Mouse (Mus musculus) brain, embryonic 14.5 days (tissue): ENCODE measurements around the gene Aff3.

Experiments
- CTCF ChIP-seq: fragments of 200-500 bp; IDR thresholded peaks from 2 replicates; pipeline ENCODE4 v1.5.1; 2012; ENCODE audit warnings: inconsistent platforms, mild to moderate bottlenecking, moderate library complexity, borderline replicate concordance; ENCODE audit not compliant: insufficient read depth, insufficient read length; ENCODE audit errors: extremely low read depth
- POLR2A ChIP-seq: fragments of 200-500 bp; IDR thresholded peaks from 2 replicates; pipeline ENCODE4 v1.6.1; 2012; ENCODE audit warnings: mild to moderate bottlenecking, inconsistent platforms, borderline replicate concordance; ENCODE audit not compliant: poor library complexity, insufficient read depth, insufficient read length, severe bottlenecking; ENCODE audit errors: extremely low read depth

DNA sequence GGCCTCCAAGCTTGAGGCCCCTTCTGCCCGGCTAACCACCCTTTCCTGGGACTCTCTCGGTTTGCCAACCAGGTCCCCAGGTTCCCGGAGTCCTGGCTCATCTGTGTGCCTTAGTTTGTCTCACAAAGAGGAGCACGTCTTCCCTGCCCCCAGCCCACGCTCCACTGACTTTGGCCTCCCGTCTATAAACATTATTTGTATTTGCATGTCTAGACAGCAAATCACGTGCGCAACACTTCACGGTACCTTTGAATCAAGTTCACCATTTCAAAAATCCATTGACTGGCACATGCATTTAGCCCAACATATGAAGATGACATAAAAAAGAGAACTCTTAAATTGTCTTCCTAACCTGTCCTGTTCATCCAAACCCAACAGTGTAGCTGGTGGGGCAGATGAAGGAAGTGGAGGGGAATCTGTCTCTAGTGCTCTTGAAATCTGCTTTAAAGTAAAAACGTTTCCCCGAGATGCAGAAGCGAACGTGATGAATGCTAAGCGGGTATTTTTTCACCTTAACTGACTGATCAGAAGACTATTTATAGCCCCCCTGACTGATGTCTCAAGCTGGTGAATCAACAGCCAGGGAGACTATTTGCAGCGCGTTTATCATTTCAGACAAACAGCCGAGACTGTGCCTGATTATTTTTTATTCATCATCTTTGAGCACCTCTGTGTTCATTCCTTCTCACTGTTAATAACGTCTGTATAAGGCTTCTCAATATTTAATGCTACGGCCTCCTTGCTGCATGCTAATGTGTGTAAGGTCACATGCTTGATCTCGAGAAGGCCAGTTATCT lies 396.3 kb downstream of the Aff3 start:
- no peak for TF ChIP-seq CTCF
- no peak for TF ChIP-seq POLR2A
